Mouse (Mus musculus) G1E (cell line): ENCODE results near the gene Klhl26.

Experiments used
- CTCF ChIP-seq: IDR thresholded peaks from 2 replicates; pipeline ENCODE4 v1.5.1; 2012; ENCODE audit warnings: low read depth, low read length, inconsistent platforms, mixed read lengths
- GATA1 ChIP-seq: IDR thresholded peaks from 2 replicates; pipeline ENCODE4 v1.6.1; 2012; ENCODE audit warnings: borderline replicate concordance, low read length, inconsistent platforms, mixed read lengths
- GATA2 ChIP-seq: IDR thresholded peaks from 2 replicates; pipeline ENCODE4 v1.6.1; 2012; ENCODE audit warnings: low read depth, low read length, inconsistent platforms, borderline replicate concordance
- POLR2AphosphoS5 ChIP-seq: IDR thresholded peaks from 2 replicates; pipeline ENCODE4 v1.6.1; 2012; ENCODE audit warnings: low read depth, low read length, inconsistent platforms; ENCODE audit not compliant: insufficient replicate concordance
- TAL1 ChIP-seq: conservative IDR thresholded peaks from 2 replicates; pipeline ENCODE4 v1.6.1; 2012; ENCODE audit warnings: low read depth, low read length, inconsistent platforms, mixed read lengths

DNA sequence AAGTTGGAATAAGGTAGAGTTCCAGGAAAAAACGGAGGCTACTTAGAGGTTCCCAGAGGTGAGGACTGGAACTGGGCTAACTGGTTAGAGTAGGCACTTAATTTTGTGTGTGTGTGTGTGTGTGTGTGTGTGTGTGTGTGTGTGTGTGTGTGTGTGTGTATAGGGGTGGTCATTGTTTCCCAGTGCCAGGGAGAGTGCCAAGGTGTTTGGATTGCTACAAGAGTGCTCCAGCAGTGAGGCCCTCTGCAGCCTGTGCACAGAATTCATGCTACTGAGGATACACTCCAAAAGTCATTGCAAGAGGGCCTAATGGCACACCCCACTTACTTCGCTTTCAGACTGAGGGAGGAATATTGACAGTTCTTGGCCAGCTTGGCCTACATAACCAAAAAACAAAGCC lies 6.2 kb upstream of the Klhl26 start:
- TF ChIP-seq TAL1, result no peak
- TF ChIP-seq CTCF, result no peak
- no peak for TF ChIP-seq GATA1
- no peak for TF ChIP-seq POLR2AphosphoS5
- no peak for TF ChIP-seq GATA2
